Mouse (Mus musculus): ENCODE results near the gene Stmn1. TPM values are rescaled to one million over a fixed set of nuclear protein-coding genes. Genes with fewer than 3 reads are reported as not detected.

Stmn1 gene
- total RNA-seq, 4 experiments from 2014 or later, result 20.8 to 26.2 (median 22.0) TPM

DNA sequence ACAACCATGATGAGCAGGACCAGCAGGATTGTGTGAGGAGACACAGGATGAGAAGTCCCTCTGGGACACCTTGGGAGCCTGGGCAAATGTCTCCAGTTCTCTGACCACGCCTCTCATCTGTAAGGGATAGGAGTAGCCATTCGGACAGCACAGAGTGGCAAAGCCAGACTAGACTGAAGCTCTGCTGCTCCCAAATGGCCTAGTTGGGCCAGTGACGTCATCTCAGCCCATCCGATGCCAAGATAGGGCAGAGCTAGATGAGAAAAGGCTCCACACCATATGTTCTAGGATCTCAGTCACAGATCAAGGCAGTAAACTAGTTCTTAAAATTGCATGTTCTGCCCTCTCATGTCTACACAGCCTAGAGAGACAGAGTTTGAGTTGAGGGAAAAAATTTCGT is 9.3 kb upstream of the Stmn1 start:
- DNase-seq (ENCODE audit: low spot score), result no peak

DNA sequence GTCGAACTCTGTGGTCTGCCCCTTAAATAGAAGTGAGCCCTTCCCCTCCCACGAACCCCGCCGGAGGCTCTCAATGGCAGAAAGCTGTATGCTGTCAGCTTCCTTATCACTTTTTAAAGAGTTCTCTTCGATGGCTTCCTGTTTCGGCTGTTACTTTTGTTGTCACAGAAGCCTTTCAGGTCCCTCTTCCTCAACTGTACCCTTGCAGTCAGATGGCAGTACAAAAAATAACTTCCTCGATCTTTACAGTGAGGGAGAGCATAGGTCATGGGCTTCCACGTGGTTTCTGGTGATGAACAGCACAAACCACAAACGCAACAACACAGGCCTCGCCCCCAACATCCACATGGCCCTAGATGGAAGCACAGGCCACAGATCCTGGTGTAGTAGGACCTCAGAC is 7.8 kb upstream of the Stmn1 start:
- DNase-seq (ENCODE audit: low spot score), result no peak

DNA sequence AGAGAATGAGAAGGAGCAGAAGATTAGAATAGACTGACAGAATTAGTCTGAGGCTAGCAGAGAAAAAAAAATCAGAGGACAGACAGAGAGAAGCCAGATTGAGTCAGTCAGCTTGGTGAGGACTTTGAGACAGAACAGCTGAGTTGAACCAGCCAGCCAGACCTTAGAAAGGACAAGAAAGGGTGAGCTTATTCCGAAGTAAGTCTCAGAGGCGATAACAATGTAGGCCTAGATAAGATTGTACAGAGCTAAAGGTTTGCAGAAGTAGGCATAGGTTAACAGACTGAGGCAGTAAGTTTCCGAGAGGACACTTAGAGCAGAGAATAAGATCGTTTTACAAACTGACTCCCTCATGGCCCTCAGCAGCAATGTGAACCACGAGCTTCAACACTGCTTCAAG is 6.9 kb upstream of the Stmn1 start:
- no peak for DNase-seq (ENCODE audit: low spot score)

DNA sequence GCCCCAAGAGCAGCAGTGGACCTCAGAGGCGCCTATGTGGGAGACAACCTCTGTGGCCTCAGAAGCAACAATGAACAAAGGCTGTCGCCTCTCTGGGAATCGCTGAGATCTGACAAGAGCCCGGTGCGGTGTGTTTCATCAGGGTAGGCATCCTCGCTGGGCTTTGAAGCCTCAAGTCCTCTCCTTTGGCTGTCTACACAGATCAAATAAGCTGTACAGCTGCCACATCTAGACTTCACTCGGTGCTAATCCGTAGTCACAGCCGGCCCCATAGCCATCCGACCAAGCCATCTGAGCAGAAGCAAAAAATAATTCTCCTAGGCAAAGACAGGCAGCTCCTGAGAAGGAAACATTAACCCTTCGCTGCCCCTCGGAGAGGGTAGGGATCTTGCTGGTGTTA is 2.3 kb upstream of the Stmn1 start:
- no peak for DNase-seq (ENCODE audit: low spot score)

DNA sequence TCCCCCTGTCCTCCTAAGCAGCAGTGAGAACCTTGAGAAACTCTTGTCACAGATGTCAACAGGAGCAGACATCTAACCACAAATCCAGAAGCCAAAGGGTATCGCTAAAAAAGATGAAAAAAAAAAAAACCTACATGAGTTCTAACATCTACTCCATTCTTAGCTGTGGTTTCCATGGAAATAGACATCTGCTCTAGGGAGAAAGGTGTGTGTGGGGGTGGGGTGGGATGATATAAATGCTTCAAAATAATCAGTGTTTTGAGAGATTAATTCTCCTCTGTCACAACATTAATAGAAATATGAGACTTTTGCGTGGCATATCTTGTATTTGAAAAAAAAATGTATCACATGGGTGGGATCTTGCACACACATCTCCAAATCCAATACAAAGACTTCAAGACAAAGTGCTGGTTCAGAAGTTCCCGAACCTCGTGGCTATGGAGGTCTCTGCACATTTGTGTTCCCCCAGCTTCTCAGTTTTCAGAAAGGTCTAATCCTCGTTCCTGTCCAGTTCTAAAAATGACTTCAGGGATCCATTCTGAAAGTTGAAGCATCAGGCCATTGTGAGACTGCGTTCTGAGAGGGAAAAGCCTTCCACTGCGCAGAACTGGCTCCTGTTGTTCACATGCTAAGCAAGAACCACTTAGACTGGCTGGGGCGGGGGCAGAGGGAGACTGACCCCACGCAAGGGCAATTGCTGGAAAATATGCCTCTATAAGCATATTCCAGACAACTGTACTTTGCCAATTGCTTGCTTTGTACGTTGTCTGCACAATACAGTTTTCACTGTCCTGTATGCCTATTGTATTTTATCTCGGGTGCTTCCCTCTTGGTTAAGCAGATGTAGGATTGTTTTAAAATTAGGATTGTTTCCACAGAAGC is 1.5 kb upstream of the Stmn1 start:
- DNase-seq (ENCODE audit: low spot score), result no peak

DNA sequence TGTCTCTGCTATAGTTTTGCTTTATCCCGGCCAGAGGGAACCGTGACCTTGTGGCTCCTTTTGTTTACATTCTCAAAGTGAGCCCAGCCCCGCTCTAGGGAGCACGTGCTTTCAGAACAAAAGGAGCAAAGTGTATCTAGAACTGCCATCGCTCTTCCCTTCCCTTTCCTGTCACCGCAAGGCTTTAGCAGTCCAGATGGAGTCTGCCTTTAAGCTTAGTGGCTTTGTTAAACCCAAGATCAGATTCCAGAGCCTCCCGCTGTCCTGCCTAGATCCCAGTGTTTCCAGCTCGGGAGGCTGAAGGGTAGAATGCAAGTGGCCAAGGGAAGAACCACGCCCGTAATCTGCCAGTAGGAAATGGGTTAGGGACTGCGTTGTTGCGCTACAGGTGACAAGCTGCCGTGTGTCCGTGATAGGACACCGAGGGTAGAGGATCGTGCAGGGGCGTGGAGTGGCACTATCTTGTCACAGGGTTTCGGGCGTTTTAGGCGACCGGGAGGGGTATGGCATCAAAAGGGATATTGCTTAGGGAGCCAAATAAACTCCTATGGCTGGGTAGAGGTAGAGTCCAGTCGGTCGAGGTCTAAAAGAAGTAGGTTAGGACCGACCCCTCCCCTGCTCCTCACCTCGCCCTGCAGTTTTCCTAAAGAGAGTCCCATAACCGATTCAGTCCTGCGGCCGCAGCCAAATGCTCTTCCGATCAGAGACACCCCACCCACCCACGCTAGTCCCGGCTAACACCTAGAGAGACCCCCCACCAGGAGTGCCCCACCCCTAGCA is 495 bp upstream of the Stmn1 start:
- DNase-seq (ENCODE audit: low spot score), result peak; percentile 26

DNA sequence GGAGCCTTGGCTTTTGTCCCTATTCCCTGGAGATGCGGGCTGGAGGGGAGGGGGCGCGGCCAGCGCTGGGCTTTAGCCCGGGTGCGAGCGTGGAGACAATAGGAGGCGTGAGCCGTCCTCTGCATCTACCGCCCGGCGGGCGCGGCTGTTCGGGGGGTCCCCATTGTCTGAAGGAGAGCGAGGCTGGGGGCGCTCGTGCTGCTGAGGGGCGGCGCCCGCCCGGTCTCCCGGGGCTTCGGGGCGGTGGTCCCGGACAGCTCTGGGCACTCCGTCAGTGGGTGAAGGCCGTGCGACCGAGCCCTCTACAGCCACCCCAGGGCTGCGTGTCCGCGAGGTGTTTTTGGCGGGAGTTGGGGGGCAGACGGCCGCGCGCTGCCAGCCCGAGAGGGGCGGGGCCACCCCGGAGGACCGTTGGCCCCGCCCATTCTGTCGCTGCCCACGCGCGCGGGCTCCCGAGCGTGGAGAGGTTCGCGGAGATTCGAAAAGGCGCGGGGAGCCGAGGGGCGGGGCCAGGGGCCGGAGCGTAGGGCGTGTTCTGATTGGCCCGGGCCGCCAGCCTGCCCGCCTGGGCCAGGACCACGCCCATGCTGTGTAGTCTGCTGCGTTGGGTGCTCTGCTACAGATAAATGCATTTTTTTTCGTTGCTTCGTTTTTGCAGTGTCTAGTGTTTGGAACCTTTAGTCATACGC is 602 bp downstream of the Stmn1 start:
- peak; percentile 88 for DNase-seq (ENCODE audit: low spot score)

DNA sequence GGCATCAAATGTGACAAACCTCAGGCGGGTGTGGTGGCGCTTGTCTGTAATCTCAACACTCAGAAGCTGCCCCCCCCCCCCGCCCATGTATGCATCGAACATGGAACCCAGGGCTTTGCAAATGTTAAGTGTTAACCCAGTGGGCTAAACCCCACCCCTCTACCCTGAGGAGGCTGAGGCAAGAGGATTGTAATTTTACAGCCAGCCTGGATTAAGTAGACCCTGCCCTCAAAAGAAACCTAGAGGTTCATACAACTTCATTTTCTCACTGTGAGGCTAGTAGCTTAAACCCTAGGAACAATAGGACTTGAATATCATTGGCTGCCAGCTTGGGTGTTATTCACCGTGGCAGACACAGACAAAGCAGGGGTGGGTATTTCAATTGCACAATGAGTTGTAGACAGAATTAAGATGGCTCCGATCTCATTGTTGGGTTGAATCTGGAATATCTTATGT is 1.2 kb downstream of the Stmn1 start:
- no peak for DNase-seq (ENCODE audit: low spot score)

DNA sequence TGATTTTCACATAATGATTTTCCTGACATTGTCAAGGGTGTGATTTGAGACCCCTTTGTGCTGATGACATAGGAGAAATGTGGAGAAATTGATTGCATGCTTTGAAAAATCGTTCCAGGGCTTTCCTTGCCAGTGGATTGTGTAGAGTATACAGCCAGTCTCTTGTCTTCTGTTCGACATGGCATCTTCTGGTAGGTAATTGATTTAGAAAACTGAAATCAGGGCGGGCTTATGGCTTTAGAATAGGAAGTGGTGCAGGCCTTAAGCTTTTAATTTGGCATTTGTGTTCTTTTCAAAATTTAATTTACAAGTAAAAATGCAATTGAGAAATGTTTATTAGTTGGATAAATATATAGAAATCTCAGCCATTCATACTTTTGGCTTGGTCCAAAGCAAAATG is 1.9 kb downstream of the Stmn1 start:
- DNase-seq (ENCODE audit: low spot score), result no peak

DNA sequence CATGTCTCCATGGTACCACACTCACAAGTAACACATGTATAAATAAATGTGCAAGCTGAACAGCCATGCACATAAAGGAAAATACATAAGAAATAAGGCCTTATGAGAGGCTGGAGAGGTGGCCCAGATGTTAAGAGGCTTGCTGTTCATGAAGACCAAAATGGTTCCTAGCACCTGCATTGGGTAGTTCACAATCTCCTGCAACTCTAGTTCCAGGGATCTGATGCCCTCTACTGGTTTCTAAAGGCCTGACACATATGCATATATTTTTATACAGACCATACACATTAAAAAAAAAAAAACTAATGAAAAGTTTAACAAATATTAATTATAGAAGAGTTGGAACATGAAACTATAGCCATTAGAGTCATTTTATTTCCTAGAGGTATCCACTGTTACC is 3.3 kb downstream of the Stmn1 start:
- DNase-seq (ENCODE audit: low spot score), result no peak

DNA sequence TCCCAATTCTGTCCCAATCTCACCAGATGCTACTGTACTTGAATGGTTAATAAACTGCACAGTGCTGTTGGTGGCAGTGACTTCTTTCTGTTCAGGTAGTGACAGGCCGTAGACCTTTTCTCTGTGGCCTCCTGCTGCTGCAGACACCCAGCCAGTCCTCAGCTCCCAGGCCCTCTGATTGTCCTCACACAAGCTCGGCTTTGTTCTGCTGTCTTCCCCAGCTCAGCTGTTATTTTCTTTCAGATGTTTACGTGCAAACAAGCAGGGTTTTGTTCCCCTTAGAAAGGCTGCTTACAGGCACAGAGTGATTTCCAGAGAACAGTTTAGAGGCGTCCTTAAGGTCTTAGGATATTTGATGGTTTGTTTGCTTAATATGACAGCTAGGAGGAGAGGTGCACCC is 5.6 kb downstream of the Stmn1 start:
- DNase-seq (ENCODE audit: low spot score), result no peak

DNA sequence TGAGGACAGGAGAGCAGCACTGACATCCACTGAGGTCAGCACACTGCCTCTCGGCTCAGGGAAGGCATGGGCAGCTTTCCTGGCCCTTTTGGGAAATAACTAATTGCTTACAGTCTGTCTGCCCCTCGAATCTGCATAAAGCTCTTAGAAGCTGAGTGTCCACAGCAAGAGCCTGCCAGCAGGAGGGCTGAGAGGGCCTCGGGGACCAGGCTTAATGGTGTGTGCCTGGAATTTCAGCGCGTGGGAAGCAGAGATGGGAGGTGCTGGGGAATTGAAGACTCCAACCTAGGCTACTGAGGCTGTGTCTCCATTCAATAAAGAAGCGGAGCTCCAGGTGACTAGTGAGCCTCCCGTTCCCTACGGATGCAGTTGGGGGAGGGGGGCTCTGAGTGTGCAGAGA is 6.1 kb downstream of the Stmn1 start:
- DNase-seq (ENCODE audit: low spot score), result no peak

DNA sequence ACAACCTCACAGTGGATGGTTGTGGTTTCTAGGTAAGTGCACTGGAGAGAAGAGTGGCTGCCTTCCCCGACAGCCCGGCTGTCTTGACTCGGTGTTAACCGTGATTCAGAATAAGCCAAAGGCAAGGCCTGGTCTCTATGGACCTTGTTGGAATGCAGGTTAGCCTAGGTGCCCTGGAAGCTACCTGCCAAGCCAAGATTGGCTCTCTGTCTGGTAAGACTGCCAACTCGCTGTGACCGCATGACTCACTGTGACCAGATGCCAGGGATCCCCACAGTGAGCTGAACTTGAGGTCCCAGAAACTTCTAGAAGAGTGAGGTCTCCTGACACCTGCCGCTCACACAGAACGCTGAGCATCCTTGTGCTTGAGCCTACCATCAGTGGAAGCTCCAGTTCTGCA is 8.8 kb downstream of the Stmn1 start:
- no peak for DNase-seq (ENCODE audit: low spot score)

DNA sequence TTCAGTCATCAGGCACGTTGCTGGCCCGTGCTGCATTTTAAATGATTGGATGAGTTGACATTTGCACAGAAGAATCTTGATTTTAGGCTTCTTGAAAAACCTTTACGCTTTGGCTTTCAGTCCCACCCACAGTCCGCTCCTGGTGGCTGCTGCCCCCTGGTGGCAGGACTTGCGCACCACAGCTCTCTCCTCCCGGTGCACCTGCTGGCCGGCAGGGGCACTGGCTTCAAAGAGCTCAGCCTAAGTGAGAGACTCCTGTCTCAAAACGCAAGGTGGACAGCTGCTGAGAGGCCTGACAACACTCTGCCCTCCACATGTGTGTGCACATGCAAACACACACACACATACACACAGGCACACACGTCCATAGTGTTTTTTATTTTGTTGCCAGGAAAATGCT is 9.9 kb downstream of the Stmn1 start:
- peak; percentile 89 for DNase-seq (ENCODE audit: low spot score)

DNA sequence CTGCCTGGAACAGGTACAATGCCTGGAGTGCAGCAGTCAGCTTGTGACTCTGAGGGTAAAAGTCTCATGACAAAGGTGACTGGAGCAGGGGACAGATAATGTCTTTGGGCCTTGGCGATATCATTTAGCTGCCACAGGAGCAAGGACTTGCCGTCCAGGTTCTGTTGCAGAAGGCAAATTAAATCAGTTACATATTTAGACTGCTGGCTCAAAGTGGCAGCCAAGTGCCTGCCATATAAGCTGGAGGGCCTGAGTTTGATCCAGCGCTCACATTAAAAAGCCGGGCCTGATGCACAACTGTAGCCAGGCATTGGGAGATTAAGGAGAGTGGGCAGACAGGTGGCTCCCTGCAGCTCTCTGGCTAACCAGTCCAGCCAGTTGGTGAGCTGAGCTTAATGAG is 11.7 kb downstream of the Stmn1 start:
- DNase-seq (ENCODE audit: low spot score), result no peak

DNA sequence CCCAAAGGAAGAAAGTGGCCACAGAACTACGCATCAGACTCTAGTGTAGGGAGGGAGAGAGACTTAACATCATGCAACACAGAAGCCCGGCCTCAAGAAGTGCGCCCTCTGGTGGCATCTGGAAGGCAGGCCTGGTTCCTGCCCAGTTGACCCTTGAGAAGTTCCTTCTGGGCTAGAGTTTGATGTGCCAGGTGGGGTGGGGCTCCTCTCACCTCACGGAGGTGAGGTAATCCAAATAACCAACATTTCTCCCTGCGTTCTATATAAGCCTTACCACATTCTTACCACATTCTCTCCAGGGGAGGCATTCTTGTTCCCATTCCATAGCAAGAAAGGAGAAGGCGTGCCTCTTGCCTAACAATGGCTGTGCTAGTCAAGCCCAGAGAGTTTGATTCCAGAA is 12.7 kb downstream of the Stmn1 start:
- DNase-seq (ENCODE audit: low spot score), result peak; percentile 66

DNA sequence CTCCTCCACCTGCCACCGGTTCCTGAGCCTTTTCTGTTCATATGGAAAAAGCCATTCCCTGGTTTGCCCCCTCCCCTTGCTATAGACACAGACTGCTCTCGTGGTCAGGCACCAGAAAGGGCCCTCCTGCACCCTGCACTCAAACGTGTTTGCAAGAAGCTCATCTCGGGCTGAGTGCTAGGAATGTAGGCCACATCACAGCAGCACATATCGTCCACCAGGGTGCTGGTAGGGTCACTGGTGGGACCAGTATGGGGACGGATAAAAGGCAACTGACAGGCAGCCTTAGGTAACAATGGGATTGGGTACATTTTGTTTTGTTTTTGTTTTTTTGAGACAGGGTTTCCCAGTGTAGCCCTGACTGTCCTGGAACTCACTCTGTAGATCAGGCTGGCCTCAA is 13.2 kb downstream of the Stmn1 start:
- no peak for DNase-seq (ENCODE audit: low spot score)

DNA sequence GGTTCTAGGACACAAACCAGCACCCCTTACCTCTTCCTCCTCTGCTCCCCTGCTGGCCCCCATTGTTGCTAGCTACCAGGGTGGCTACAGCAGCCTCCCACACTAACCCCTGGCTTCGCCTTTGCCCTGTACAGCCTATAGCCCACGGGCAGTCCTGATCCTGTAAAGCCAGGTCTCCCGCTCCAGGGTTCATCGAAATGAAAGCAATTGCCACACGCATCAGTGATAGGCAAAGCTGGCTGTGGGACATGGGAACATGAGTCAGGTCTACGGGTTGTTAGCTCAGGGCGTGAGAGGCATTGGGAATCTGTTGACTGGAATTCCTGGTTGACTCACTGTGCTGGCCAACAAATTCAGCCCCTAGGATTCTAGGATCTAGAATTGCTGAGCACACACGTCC is 14.3 kb downstream of the Stmn1 start:
- no peak for DNase-seq (ENCODE audit: low spot score)

DNA sequence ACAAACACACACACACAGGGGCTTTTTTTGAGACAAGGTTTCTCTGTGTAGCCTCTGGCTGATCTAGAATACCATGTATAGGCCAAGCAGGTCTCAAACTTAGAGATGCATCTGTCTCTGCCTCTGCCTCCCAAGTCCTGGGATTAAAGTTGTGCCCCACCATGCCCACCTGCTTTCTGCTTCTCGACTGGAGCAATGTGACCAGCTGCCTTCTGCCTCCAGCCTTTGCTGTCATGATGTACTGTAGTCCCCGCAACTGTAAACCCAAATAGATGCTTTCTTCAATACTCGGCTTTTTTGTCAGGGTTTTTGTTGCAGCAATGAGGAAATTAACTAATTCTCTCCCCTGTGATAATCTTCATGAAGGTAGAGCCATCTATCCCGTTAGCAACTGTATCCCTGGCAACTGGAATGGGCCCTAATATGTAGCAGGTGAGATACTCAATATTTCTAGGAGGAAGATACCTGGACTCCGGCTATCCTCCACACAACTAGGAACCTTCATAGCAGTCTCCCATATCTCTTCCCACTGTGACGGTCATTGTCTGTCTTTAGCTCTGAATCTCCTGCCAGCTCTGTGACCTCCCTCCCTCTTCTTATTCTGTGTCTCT is 15.1 kb downstream of the Stmn1 start:
- no peak for DNase-seq (ENCODE audit: low spot score)

DNA sequence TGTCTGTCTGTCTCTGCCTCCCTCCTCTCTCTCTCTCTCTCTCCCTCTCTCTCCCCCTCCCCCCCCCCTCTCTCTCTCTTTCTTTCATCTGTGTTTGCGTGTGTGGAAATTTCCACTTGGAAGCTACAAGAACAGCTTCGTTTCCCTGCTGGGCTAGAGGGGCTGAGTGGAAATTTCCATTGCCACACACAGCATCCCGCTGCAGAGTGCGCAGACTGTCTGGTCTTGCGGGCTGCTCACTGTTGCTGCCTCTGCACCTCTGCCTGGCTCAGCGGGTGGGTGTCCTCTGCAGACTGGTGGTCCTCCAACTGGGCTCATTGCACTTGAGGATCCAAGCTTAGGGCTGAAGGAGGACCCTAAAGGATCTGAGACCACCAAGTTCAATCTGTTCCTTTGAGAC is 15.6 kb downstream of the Stmn1 start:
- no peak for DNase-seq (ENCODE audit: low spot score)

DNA sequence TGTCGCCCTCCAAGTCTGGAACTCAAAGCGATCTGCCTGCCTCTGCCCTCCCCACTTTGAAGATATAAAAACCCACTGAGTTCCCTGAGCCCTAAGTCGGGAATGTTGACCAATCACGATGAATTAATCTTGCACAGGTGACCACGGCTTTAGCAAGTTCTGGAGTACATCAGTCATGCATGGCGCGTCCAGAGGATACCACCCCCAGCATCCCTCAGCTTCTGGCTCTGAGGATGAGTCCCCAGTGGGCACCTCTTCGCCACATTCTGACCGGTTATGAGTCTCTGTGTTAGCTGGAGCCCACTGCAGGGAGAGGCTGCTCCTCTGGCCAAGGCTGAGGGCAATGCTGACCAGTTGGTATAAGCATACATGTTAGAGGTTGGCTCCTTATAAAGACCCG is 16.1 kb downstream of the Stmn1 start:
- no peak for DNase-seq (ENCODE audit: low spot score)
